Mouse (Mus musculus) forebrain, embryonic 12.5 days (tissue): ENCODE results near the gene Gmds. TPM values are rescaled to one million over a fixed set of nuclear protein-coding genes. Genes with fewer than 3 reads are reported as not detected.

Source experiments
- ATAC-seq: fragments of 200-750 bp; cut with Nextera tagmentation; 2 replicates; pipeline ENCODE4 v1.8.0; 2017; ENCODE audit warnings: moderate TSS enrichment; ENCODE audit not compliant: low FRiP score
- H3K27ac ChIP-seq: fragments of 300-500 bp; sonication (generic); 2 replicates; pipeline ENCODE4 v1.5.1; 2016; ENCODE audit warnings: mild to moderate bottlenecking
- H3K27me3 ChIP-seq: fragments of 300-500 bp; sonication (generic); 2 replicates; pipeline ENCODE4 v1.6.1; 2016; ENCODE audit warnings: mild to moderate bottlenecking
- H3K36me3 ChIP-seq: fragments of 300-500 bp; sonication (generic); replicated peaks from 2 replicates; pipeline ENCODE4 v1.6.1; 2016; ENCODE audit warnings: mild to moderate bottlenecking
- H3K4me1 ChIP-seq: fragments of 300-500 bp; sonication (generic); 2 replicates; pipeline ENCODE4 v1.6.1; 2016
- H3K4me2 ChIP-seq: fragments of 300-500 bp; sonication (generic); 2 replicates; pipeline ENCODE4 v1.6.1; 2016; ENCODE audit warnings: mild to moderate bottlenecking, moderate library complexity
- H3K4me3 ChIP-seq: fragments of 300-500 bp; sonication (generic); replicated peaks from 2 replicates; pipeline ENCODE4 v1.5.1; 2016; ENCODE audit warnings: mild to moderate bottlenecking
- H3K9ac ChIP-seq: fragments of 300-500 bp; sonication (generic); 2 replicates; pipeline ENCODE4 v1.6.1; 2016; ENCODE audit warnings: mild to moderate bottlenecking
- H3K9me3 ChIP-seq: fragments of 300-500 bp; sonication (generic); 2 replicates; pipeline ENCODE4 v1.6.1; 2016
- WGBS: fragments of 180-500 bp; shearing (Covaris S2); methylation state at CpG from one replicate; pipeline ENCODE4 v1.1.7; 2016; 5-methylcytosine and 5-hydroxymethylcytosine counted together
- polyA plus RNA-seq: library from polyadenylated mRNA; unstranded; fragments of >200 nt; fragmentation: Nextera tagmentation; extraction: Ambion mirVana; gene quantifications from 2 replicates; pipeline ENCODE4 v1.2.1, GENCODE M21; 2016

Gene Gmds
- polyA plus RNA-seq, 1 experiment from 2014 or later, result 31.4 TPM

- no peaks in the 10 kb centered on the region for H3K27me3 ChIP-seq
- H3K4me1 ChIP-seq, result no peaks in the 10 kb centered on the region; the same call in 1 of the 2 replicates
- no peak overlapping the region for H3K27ac ChIP-seq
- H3K9me3 ChIP-seq, result no peaks in the 10 kb centered on the region
- 90% methylated on average over 1 of the region's 1 CpGs for WGBS
- no peaks in the 10 kb centered on the region for H3K36me3 ChIP-seq
- H3K4me3 ChIP-seq, result no peak overlapping the region
- no peak overlapping the region for H3K4me2 ChIP-seq
- no peak overlapping the region for H3K9ac ChIP-seq
- ATAC-seq, result no peak
Measured at GRCm38 (mm10) chr13:32040822-32041221, 297.7 kb downstream of the Gmds start.

- no peak for ATAC-seq
Measured at GRCm38 (mm10) chr13:32036902-32037301, 301.6 kb downstream of the Gmds start.

DNA sequence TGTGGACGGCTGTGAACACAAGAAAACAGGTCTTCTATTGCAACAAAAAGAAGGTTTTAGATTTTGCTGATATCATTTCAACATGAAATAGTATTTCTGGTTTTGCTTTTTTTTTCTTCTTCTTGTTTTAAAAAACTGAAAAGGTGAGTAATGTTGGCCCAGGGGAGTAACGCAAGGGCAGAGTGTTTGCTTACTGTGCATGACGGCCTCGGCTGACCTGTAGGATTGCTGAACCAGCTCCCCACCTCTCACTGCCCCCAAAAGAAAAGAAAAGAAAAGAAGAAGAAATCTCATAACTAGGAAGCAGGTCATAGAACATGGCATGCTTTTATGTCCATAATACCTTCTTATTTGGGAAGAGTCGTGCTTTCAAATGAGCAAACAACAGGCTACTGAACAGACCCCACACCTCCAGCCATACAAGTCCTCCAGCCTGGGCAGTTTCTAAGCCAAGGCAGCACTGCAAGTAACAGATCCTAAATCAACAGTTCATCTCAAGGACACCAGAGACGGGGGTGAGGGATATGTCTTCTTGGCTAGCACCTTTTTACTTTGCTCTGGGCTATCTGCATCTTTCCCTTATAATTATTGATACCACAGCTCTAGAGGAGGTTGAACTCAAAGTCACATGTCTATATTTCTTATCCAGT, 303.6 kb downstream of the Gmds start:
- 87% methylated on average over 6 of the region's 6 CpGs for WGBS
- H3K27ac ChIP-seq, result no peak overlapping the region
- no peaks in the 10 kb centered on the region for H3K36me3 ChIP-seq
- no peaks in the 10 kb centered on the region for H3K9me3 ChIP-seq
- H3K4me1 ChIP-seq, result no peaks in the 10 kb centered on the region; the same call in 1 of the 2 replicates
- no peak overlapping the region for H3K4me2 ChIP-seq
- ATAC-seq, result no peak
- no peak overlapping the region for H3K4me3 ChIP-seq
- H3K9ac ChIP-seq, result no peak overlapping the region
- H3K27me3 ChIP-seq, result no peaks in the 10 kb centered on the region

More at GRCm38 (mm10) chr13:32036902-32037301, 301.6 kb downstream of the Gmds start:
- no peaks in the 10 kb centered on the region for H3K27me3 ChIP-seq
- no peak overlapping the region for H3K27ac ChIP-seq
- no peak overlapping the region for H3K4me3 ChIP-seq
- H3K9me3 ChIP-seq, result no peaks in the 10 kb centered on the region
- no peaks in the 10 kb centered on the region; the same call in 1 of the 2 replicates for H3K4me1 ChIP-seq
- H3K9ac ChIP-seq, result no peak overlapping the region
- 48% methylated on average over 5 of the region's 5 CpGs for WGBS
- H3K4me2 ChIP-seq, result no peak overlapping the region
- H3K36me3 ChIP-seq, result no peaks in the 10 kb centered on the region

DNA sequence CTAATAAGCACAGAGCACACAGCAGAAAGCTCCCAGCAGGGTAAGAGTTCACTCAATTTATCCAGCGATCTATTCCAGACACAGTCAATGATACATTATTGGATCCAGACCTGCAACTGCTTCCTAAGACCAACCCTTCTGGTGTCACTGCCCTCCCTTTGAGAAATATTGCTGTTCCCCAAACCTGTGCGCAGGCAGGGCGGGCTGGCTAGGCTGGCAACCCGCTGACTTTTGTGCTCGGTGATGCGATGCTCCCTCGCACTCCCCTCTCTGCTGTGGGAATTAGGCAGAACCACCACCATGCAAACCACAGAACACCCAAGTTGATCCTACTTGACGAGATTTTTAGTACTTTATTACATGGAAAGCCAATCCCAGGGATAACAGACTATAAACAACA, 304.4 kb downstream of the Gmds start:
- Histone ChIP-seq H3K27ac (no peak overlapping the region), H3K4me1 (no peaks in the 10 kb centered on the region; the same call in 1 of the 2 replicates), H3K4me2 (no peak overlapping the region), H3K9me3 (no peaks in the 10 kb centered on the region), H3K36me3 (no peaks in the 10 kb centered on the region), H3K9ac (no peak overlapping the region), H3K4me3 (no peak overlapping the region), H3K27me3 (no peaks in the 10 kb centered on the region)
- no peak for ATAC-seq
- 44% methylated on average over 8 of the region's 8 CpGs for WGBS

DNA sequence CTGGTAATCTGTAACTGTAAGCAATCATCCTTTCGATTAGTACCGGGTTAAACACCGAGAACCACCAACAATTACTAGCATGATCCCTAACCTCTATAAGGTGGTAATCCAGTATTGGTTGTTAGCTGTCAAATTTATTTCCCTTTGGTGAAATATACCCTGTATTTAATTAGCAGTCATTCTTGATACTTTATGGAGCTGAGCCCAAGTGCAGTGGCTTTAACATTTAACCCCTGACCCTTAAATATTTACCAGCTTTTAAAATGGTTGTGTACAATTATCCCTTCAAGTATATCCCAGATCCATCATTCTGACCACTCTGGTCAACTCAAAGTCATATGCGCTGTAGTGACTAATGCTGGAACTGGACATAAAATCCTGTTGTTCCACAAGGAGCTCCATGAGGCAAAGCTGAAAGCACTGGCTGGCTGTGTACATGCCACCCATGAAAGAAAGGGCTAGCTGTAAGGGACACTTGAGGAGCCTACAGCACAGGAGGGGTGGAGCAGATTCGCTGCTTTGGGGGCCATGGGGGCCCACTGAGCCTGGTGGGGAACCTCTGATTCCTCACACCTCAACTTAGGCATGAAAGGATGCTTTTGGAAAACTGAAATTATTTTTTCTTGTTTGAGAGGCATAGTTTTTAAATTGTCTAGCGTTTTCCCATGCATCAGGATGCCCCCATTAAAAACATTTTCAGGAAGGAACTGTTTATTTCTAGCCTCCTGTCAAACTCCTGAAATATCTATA, 312.1 kb downstream of the Gmds start:
- Histone ChIP-seq H3K9me3 (no peaks in the 10 kb centered on the region), H3K4me3 (no peak overlapping the region), H3K4me2 (no peak overlapping the region), H3K36me3 (no peaks in the 10 kb centered on the region), H3K4me1 (0 out of 2 replicates have a peak, but pooled peaks cover 3% of the 10 kb centered on the region), H3K27ac (no peak overlapping the region), H3K9ac (no peak overlapping the region), H3K27me3 (no peaks in the 10 kb centered on the region)
- no peak for ATAC-seq
- 85% methylated on average over 6 of the region's 6 CpGs for WGBS

DNA sequence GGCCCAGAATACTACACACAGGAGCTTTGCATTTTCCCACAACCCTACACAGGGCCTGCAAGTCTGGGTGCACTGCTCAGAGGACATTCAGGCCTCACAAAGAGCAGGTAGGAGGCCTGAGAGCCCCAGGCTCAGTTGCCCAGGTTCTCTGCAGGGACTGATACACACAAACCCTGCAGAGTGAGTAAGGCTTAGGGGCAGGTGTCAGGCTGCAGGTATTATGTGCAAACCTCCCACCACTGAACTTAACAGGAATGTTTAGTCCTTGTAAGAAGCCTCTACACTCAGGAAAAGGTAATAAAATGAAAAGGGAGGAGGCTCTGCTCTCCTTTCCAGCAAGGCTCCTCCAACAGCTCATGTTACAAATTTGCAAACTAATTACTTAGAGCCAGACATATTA, 313.7 kb downstream of the Gmds start:
- Histone ChIP-seq H3K36me3 (no peaks in the 10 kb centered on the region), H3K9me3 (no peaks in the 10 kb centered on the region), H3K4me2 (no peak overlapping the region), H3K27me3 (no peaks in the 10 kb centered on the region), H3K9ac (no peak overlapping the region), H3K4me1 (peaks cover 5% of the 10 kb centered on the region; the same call in 1 of the 2 replicates), H3K4me3 (no peak overlapping the region), H3K27ac (0 out of 2 replicates have a peak overlapping the region, but pooled peaks have one; percentile 10)
- no peak for ATAC-seq

- H3K9ac ChIP-seq, result no peak overlapping the region
- peaks cover 11% of the 10 kb centered on the region for H3K4me1 ChIP-seq
- H3K4me3 ChIP-seq, result no peak overlapping the region
- no peak overlapping the region for H3K4me2 ChIP-seq
- H3K27me3 ChIP-seq, result no peaks in the 10 kb centered on the region
- 33% methylated on average over 6 of the region's 6 CpGs for WGBS
- ATAC-seq, result peak; percentile 43; the same call in 1 of the 2 replicates
- H3K36me3 ChIP-seq, result no peaks in the 10 kb centered on the region
- no peaks in the 10 kb centered on the region for H3K9me3 ChIP-seq
- no peak overlapping the region for H3K27ac ChIP-seq
Measured at GRCm38 (mm10) chr13:32020455-32021249, 317.9 kb downstream of the Gmds start.

- ATAC-seq, result no peak; the same call in 1 of the 2 replicates
- Histone ChIP-seq H3K27me3 (no peaks in the 10 kb centered on the region), H3K4me1 (peaks cover 11% of the 10 kb centered on the region), H3K9me3 (no peaks in the 10 kb centered on the region), H3K4me3 (no peak overlapping the region), H3K4me2 (no peak overlapping the region), H3K9ac (no peak overlapping the region), H3K27ac (no peak overlapping the region), H3K36me3 (no peaks in the 10 kb centered on the region)
Measured at GRCm38 (mm10) chr13:32019256-32019620, 319.3 kb downstream of the Gmds start.

DNA sequence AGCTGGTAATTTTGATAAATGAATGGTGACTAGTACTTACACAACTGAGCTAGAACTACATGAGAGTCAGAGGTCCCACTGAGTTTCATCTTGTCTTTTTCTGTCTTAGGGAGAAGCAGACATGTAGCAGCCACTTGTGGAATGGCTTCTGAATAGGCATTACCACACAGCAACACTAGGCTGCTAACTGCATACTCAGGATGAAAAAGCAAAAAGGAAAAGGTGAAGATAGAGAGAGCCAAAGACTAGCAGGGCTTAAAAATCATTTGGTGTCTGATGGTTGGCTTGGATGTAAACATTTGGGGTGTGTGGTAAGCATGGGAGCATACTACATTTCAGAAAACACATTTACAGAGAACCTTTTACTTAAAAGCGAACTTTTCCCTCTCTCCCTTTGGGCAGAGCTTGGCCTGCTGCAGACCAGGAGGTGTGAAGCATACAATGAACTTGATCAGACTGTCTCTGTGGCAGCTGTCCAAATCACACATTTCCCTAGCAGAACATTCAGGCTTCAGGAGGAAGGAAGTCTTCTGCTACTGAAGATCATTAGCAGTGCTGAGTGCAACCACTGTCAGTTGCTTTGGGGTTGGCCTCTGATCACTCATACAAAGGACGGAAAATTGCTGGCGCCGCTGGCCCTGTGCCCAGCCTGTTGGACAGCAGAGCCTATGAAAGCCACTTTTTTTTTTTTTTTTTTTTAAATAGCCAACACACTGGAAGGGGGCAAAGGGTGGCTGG, 319.9 kb downstream of the Gmds start:
- H3K36me3 ChIP-seq, result no peaks in the 10 kb centered on the region
- no peak overlapping the region for H3K4me3 ChIP-seq
- peaks cover 11% of the 10 kb centered on the region for H3K4me1 ChIP-seq
- H3K9ac ChIP-seq, result no peak overlapping the region
- 68% methylated on average over 4 of the region's 4 CpGs for WGBS
- H3K9me3 ChIP-seq, result no peaks in the 10 kb centered on the region
- H3K4me2 ChIP-seq, result no peak overlapping the region
- ATAC-seq, result peak; percentile 74; the same call in 1 of the 2 replicates
- 0 out of 2 replicates have a peak overlapping the region, but pooled peaks have one; percentile 32 for H3K27ac ChIP-seq
- no peaks in the 10 kb centered on the region for H3K27me3 ChIP-seq

GRCm38 (mm10) chr13:32008802-32009201, 329.7 kb downstream of the Gmds start:
- no peak overlapping the region for H3K27ac ChIP-seq
- no peak overlapping the region for H3K9ac ChIP-seq
- H3K4me2 ChIP-seq, result no peak overlapping the region
- no peak for ATAC-seq
- 0 out of 2 replicates have a peak, but pooled peaks cover 5% of the 10 kb centered on the region for H3K27me3 ChIP-seq
- H3K4me1 ChIP-seq, result no peaks in the 10 kb centered on the region
- H3K4me3 ChIP-seq, result no peak overlapping the region
- no peaks in the 10 kb centered on the region for H3K36me3 ChIP-seq
- whole genome bisulfite sequencing, result 18% methylated on average over 4 of the region's 4 CpGs
- no peaks in the 10 kb centered on the region for H3K9me3 ChIP-seq

- no peak overlapping the region for H3K4me2 ChIP-seq
- 0 out of 2 replicates have a peak, but pooled peaks cover 5% of the 10 kb centered on the region for H3K27me3 ChIP-seq
- no peak overlapping the region for H3K27ac ChIP-seq
- no peak for ATAC-seq
- no peaks in the 10 kb centered on the region for H3K9me3 ChIP-seq
- no peaks in the 10 kb centered on the region for H3K4me1 ChIP-seq
- H3K36me3 ChIP-seq, result no peaks in the 10 kb centered on the region
- H3K9ac ChIP-seq, result no peak overlapping the region
- 71% methylated on average over 7 of the region's 7 CpGs for whole genome bisulfite sequencing
- H3K4me3 ChIP-seq, result no peak overlapping the region
Measured at GRCm38 (mm10) chr13:32008116-32008641, 330.4 kb downstream of the Gmds start.
